Mouse (Mus musculus) granulocyte monocyte progenitor cell, adult 5-6 weeks (primary cell): ENCODE results near the gene Ppfia1. TPM values are rescaled to one million over a fixed set of nuclear protein-coding genes. Genes with fewer than 3 reads are reported as not detected.

Experiments used
- ATAC-seq: replicated peaks from 2 replicates; pipeline ENCODE4 v1.8.0; 2016; ENCODE audit warnings: mild to moderate bottlenecking, moderate TSS enrichment, inconsistent platforms; ENCODE audit not compliant: poor library complexity, severe bottlenecking
- total RNA-seq, 2 experiments: library from RNA; stranded (forward) in 1 of 2; stranded (reverse) in 1 of 2; fragments of 200-712, 200-1000 nt in 1 of 2; fragments of >200 nt in 1 of 2; fragmentation: Nextera tagmentation in 1 of 2; gene quantifications; 2 replicates each; pipeline ENCODE4 v1.2.3; 2014 to 2017

Ppfia1 gene
- total RNA-seq, 2 experiments from 2014 or later: 29.4 to 35.4 TPM

DNA sequence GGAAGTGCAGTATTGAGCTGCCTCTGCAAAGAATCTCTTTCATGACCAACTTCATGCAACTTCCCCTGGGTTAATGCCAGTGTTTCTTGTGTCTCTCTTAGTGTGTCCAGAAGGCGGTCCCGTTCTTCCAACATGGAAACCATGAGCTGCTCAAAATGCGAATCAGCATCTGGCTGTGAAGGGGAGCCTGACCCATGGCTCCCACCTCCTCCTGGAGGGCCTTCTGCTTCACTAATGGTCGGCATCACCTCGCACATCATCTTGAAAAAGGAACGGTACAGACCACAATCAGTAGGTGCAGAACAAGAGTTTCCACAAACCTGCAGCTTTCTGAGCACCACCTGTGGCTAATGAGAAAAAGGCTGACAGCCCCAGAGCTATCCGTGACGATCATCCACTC, 1.3 kb downstream of the Ppfia1 start:
- no peak for ATAC-seq

DNA sequence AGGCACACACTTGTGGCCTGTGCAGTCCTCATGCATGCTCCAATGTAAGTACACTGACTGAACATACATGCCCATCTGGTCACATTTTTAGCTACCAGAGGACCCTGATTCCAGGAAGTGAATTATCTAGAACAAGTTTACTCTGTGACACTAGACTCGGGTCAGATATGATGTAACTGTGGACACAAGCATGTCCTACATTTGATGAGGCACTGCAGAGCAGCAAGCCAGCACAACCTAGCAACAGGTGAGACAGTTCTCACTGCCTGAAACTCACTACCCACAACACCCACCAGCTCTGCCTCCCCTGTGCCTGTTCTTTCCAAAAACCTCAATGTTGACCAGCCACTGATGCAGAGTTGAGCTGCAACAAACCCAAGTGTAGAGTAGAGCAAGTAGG, 2.7 kb downstream of the Ppfia1 start:
- no peak for ATAC-seq

DNA sequence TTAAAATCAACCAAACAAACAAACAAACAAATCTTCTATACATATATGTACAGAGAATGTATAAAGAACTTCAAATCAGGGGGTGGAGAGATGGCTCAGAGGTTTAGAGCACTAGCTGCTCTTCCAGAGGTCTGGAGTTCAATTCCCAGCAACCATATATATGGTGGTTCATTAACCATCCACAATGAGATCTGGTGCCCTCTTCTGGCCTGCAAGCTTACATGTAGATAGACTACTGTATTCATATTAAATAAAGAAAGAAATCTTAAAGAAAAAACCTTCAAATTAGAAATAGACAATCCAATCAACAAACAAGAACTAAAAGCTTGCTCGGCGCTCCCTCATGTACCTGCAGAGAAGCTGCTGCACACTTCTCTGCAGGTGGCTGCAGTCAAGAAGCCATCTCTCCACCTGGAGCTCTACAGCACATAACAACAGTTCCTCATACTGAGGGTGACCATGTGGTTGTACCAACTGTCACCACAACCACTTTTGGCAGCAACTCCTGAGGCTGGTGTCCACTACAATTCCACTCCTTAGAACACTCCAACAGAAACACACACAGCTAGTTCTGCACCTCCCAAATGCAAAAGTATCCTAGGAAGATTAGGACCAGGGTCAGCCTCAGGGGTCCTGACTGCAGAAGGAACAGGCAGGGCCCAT, 3.5 kb downstream of the Ppfia1 start:
- no peak for ATAC-seq

- ATAC-seq: no peak
These were observed 8.3 kb downstream of the Ppfia1 start for GRCm38 (mm10) chr7:144545231-144545630.

- no peak for ATAC-seq
These were observed 12.2 kb downstream of the Ppfia1 start for GRCm38 (mm10) chr7:144541351-144541750.

DNA sequence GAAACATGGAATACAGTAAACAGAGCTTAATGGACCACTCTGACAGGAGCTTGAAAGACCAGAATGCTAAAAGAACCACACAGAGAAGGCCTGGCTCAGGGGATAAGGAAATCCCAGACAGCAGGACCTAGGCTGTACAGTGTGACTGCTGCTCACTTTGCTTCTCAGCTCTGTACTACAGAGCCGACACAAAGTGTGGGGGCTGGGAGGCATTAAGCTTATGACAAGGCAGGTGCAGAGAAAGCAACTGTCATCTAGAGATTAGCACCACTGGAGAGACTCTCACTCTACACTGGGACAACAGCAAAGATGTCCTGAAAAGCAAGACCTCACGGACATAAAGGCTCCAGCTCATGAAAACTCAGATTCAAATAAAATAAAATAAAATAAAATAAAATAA, 14.4 kb downstream of the Ppfia1 start:
- no peak for ATAC-seq

GRCm38 (mm10) chr7:144538030-144538644, 15.4 kb downstream of the Ppfia1 start:
- no peak for ATAC-seq

GRCm38 (mm10) chr7:144536367-144536766, 17.2 kb downstream of the Ppfia1 start:
- peak; percentile 65 for ATAC-seq

DNA sequence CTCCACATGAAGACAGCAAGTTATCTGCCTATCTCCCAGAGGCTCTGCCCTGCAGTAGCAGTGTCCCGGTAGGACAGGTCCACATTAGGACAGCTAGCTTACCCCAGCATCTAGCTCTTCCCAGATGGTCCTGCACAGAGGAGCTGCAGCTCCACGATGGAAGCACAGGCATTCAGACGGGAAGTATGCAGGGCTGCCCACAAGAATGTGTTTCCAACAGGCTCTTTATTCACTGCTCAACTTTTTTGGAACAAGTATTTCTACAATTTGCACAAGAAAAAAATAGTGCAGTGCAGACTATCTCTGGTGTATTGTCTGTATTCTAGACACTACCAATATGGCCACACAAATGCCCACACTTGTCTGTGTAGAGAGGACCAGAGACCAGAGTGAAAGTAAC, 18.8 kb downstream of the Ppfia1 start:
- no peak for ATAC-seq

GRCm38 (mm10) chr7:144531585-144532378, 21.7 kb downstream of the Ppfia1 start:
- no peak for ATAC-seq

GRCm38 (mm10) chr7:144529851-144530250, 23.7 kb downstream of the Ppfia1 start:
- ATAC-seq: no peak

GRCm38 (mm10) chr7:144527723-144528221, 25.8 kb downstream of the Ppfia1 start:
- ATAC-seq: no peak

DNA sequence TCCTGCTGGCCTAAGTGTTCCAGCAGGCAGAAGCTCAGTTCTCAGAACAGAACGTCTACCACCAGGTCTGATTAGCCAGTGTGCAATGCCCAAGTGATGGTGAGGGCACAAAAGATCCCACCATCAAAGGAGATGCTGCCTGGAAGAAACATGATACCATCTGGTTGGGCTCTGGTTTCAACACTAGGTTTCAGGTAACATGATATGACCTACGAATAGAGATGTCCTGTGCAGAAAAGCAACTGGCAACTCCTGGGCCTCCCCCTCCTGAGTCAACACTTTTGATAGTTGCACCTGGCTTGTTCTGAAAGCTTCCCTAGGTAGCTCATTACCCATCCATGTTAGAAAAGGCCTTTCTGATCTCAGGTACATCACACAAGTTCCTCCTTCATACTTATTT, 26.9 kb downstream of the Ppfia1 start:
- ATAC-seq: no peak

DNA sequence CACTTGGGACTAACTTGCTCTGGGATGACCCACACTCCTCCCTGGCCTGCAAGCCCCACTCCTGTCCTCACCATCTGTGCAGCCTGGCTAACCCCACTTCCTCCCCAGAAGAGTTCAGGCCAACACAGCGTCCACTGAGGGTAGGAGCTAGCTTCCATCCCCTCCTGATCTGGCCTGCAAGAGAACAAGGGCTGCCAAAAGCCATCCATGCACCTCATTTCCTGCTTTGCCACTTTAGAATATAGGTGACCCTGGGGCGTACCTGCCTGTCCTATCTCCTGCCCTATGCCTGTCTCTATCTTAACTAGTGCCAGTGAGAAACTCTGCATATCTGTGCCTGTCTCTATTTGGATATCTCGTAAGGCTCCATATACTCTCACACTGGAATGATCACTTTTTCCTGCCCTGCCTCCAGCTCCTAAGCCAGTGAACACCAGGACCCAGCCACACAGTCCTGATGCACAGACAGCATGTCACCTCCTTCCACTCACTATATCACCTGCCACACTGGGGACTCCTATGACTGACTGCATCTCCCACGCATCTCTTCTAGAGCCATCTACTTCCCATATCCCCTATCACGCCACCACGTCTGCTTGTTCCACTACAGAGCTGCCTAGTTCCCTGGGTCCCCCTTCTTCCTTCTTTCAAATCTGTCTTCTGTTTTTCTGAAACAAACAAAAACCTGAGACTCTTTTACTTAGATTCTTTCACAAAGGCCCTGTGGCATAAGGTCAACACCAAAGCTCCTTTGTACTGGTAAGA, 28.9 kb downstream of the Ppfia1 start:
- ATAC-seq: no peak; the same call in 1 of the 2 replicates

GRCm38 (mm10) chr7:144523415-144523814, 30.1 kb downstream of the Ppfia1 start:
- ATAC-seq: no peak

DNA sequence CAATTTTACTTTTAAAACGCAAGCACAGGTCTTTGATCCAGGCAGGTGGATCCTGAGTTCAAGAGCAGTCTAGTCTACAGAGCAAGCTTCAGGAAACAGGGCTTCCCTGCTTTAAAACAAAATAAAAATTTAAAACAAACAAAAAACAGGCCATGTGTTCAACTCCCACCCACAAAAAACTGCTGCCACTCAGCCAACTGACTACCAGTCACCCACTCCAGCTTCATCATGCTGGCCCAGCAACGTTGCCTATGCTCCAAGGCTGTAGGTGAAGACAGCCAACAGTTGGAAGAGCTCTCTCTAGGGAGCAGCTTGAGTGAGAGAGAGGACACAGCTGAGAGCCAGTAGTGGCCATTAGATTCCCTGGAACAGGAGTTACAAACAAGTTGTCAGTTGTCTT, 31.6 kb downstream of the Ppfia1 start:
- no peak for ATAC-seq

DNA sequence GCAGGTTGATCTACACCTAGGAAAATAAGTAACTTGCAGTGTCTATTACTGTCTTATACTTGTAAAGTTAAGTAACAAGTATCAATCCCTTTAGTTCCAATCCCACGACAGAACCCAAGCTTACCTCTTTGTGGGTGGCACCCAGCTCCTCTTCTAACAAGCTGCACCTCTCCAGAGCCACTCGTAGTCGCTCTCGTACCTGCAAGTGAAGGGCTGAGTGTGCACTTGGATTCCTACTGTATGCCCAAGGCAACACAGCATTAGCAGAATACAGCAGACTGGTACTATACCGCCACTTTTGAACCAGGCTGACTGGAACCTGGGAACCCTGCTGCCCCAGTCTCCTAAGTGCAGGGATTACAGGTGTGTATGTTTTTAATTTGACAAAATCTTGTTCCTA, 33.7 kb downstream of the Ppfia1 start:
- no peak for ATAC-seq

DNA sequence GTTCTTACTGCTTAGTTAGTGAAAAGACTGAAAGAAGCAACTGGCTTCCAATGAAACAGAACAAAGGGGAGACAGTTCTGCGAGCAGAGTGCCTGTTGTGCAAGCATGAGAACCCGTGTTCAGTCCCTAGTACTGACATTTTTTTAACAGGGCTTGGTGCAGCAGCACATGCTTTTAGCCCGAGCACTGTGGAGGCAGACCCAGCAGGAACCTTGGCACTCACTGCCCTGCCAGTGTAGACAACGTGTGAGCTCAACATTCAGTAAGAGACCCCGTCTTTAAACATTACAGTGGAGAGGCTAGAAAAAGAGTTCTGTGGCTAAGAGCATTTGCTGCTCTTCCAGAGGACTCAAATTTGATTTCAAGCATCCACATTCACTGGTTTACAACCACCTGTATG, 36.8 kb downstream of the Ppfia1 start:
- no peak for ATAC-seq

- ATAC-seq: no peak
These were observed 44.4 kb downstream of the Ppfia1 start for GRCm38 (mm10) chr7:144509090-144509489.

DNA sequence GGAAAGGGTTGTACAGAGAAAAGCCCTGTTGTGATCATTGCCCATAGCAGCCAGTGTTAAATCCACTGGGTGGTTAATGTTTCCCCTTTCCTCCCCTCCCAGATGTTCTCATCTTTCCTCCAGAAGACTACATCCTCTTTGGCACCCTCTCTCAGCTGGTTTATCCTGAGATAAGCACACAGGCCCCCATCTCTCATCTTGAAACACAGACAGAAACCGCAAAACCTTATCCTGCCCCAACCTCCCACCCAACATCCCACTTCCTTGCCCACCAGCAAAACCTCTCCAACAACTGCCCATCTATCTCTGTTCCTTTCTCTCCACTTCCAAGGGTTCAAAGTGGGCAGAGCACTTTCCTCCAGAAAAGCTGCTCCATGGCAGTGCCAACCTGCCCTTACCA, 46.7 kb downstream of the Ppfia1 start:
- ATAC-seq: no peak

DNA sequence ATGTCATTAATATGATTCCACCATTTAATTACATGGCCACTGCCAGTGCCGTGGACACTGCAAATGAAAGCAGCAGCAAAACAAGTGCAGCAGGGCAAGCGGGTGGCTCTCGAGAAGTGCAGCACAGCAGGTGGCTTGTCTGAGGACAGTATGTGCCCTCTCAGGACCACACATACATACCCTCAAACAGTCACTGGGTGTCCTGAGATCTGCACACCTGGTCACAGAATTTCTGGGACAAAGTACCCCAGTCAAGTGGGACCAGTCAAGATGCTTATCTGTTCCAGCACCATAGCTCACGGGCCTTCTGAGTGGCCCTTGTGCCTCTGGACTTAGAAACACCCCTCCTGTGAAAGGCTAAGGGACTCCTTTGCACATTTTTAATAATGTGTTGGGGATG, 49.6 kb downstream of the Ppfia1 start:
- no peak for ATAC-seq
